Mouse (Mus musculus) myocyte (in vitro differentiated cells): ENCODE results near the gene Rere. TPM values are rescaled to one million over a fixed set of nuclear protein-coding genes. Genes with fewer than 3 reads are reported as not detected.

Experiments used
- H3K27me3 ChIP-seq: one replicate; pipeline ENCODE4 v1.6.1; 2011; ENCODE audit not compliant: control insufficient read depth, insufficient read depth, insufficient read length
- H3K36me3 ChIP-seq: one replicate; pipeline ENCODE4 v1.6.1; 2011; ENCODE audit not compliant: control insufficient read depth, insufficient read depth
- H3K4me2 ChIP-seq: one replicate; pipeline ENCODE4 v1.6.1; 2011; ENCODE audit warnings: low read depth, control low read depth
- H3K4me3 ChIP-seq: one replicate; pipeline ENCODE4 v1.5.1; 2011; ENCODE audit warnings: mild to moderate bottlenecking, control low read depth, moderate library complexity
- H3K79me2 ChIP-seq: one replicate; pipeline ENCODE4 v1.6.1; 2011; ENCODE audit not compliant: control insufficient read depth, insufficient read depth
- H3ac ChIP-seq: one replicate; pipeline ENCODE4 v1.6.1; 2011; ENCODE audit not compliant: control insufficient read depth, insufficient read length
- CEBPB ChIP-seq: IDR thresholded peaks from 2 replicates; pipeline ENCODE4 v1.6.1; 2011; ENCODE audit warnings: mild to moderate bottlenecking, moderate library complexity; ENCODE audit not compliant: poor library complexity, insufficient read depth, severe bottlenecking
- E2F4 ChIP-seq: IDR thresholded peaks from one replicate; pipeline ENCODE4 v1.6.1; 2011; ENCODE audit warnings: mild to moderate bottlenecking, control low read depth, moderate library complexity; ENCODE audit not compliant: insufficient read depth
- MAX ChIP-seq: IDR thresholded peaks from one replicate; pipeline ENCODE4 v1.6.1; 2011; ENCODE audit warnings: low read depth, mild to moderate bottlenecking, control low read depth
- MYOD1 ChIP-seq, 3 experiments: IDR thresholded peaks; one replicate each; pipeline ENCODE4 v1.6.1; 2011; ENCODE audit warnings: control low read depth in 2 of 3, low read depth in 2 of 3, mild to moderate bottlenecking in 2 of 3, moderate library complexity in 1 of 3; ENCODE audit not compliant: insufficient read length in 2 of 3, control insufficient read depth in 1 of 3
- MYOG ChIP-seq, 3 experiments: IDR thresholded peaks; one replicate each; pipeline ENCODE4 v1.6.1; 2011; ENCODE audit warnings: control low read depth in 2 of 3, low read depth in 2 of 3, mild to moderate bottlenecking in 2 of 3; ENCODE audit not compliant: insufficient read length in 2 of 3, control insufficient read depth in 1 of 3, insufficient read depth in 1 of 3
- POLR2A ChIP-seq: IDR thresholded peaks from one replicate; pipeline ENCODE4 v1.6.1; 2011; ENCODE audit warnings: low read depth, mild to moderate bottlenecking, control low read depth, moderate library complexity; ENCODE audit not compliant: insufficient read length
- POLR2AphosphoS2 ChIP-seq: IDR thresholded peaks from one replicate; pipeline ENCODE4 v1.6.1; 2011; ENCODE audit warnings: low read depth, control low read depth; ENCODE audit not compliant: insufficient read length
- REST ChIP-seq: IDR thresholded peaks from one replicate; pipeline ENCODE4 v1.6.1; 2011; ENCODE audit warnings: mild to moderate bottlenecking, control low read depth, moderate library complexity; ENCODE audit not compliant: insufficient read depth, insufficient read length
- SRF ChIP-seq: IDR thresholded peaks from one replicate; pipeline ENCODE4 v1.6.1; 2011; ENCODE audit warnings: low read depth; ENCODE audit not compliant: control insufficient read depth, insufficient read length
- TCF12 ChIP-seq: IDR thresholded peaks from one replicate; pipeline ENCODE4 v1.6.1; 2011; ENCODE audit warnings: mild to moderate bottlenecking, control low read depth; ENCODE audit not compliant: poor library complexity, insufficient read depth, severe bottlenecking
- TCF3 ChIP-seq: IDR thresholded peaks from one replicate; pipeline ENCODE4 v1.6.1; 2011; ENCODE audit warnings: low read depth, control low read depth; ENCODE audit not compliant: insufficient read length
- USF1 ChIP-seq: IDR thresholded peaks from one replicate; pipeline ENCODE4 v1.6.1; 2011; ENCODE audit warnings: low read depth, mild to moderate bottlenecking, control low read depth, moderate library complexity
- polyA plus RNA-seq: library from polyadenylated mRNA; unstranded; fragments of >200 nt; fragmentation: generic; extraction: Trizol; gene quantifications from one replicate; pipeline ENCODE4 v1.2.1, GENCODE M21; 2012; ENCODE audit warnings: missing spikeins

Rere gene
- polyA plus RNA-seq, 1 experiment, result 34.0 TPM

DNA sequence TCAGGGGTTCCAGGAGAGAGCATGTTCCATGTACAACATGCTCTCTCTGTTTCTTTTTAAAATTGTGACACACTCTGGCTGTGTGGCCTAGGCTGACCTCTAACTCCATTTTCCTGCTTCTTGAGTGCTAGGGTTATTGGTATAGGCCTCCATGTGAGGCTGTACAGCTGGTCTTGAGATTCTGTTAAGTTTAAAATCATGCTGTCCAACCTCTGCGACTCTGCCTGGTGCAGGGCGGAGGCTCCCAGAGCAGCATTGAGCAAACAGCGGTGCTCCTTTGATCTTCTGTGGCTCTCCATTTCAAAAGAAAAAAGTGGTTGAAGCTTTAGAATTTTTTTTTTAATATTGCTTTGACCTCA is 302.3 kb downstream of the Rere start:
- Histone ChIP-seq H3K27me3 (no peaks in the 10 kb centered on the region), H3K36me3 (no peaks in the 10 kb centered on the region), H3K79me2 (peaks cover 82% of the 10 kb centered on the region), H3K4me2 (peak overlapping the region; percentile 75), H3ac (no peak overlapping the region), H3K4me3 (no peak overlapping the region)
- TF ChIP-seq MAX, result no peak
- no peak for TF ChIP-seq CEBPB
- TF ChIP-seq POLR2AphosphoS2, result no peak
- TF ChIP-seq POLR2A, result no peak
- no peak for TF ChIP-seq SRF
- no peak for TF ChIP-seq E2F4
- no peak for TF ChIP-seq REST
- TF ChIP-seq TCF12, result no peak
- no peak for TF ChIP-seq USF1
- TF ChIP-seq TCF3, result no peak
- no peak for TF ChIP-seq MYOG (IDR thresholded peaks at IDR 0.05; ENCODE audit: control insufficient read depth in 1 of 3, insufficient read depth in 1 of 3, insufficient read length in 2 of 3, low read depth in 2 of 3)
- no peak for TF ChIP-seq MYOD1 (IDR thresholded peaks at IDR 0.05; ENCODE audit: control insufficient read depth in 1 of 3, insufficient read length in 2 of 3, low read depth in 2 of 3)

DNA sequence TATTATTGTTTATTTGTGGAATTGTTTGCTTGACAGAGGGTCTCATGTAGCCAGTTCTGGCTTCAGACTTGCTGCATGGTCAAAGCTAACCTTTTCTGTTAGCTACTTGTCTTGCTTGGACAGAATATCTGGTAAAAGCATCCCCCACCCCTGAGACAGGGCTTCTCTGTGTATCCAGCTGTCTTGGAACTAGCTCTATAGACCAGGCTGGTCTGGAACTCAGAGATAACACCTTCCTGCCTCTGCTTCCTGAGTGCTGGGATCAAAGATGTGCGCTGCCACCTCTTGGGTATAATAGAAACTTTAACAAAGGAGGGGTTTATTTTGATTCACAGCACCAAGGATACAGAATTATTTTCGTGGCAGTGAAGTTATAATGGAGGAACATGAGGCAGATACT is 304.4 kb downstream of the Rere start:
- Histone ChIP-seq H3ac (no peak overlapping the region), H3K27me3 (no peaks in the 10 kb centered on the region), H3K4me3 (no peak overlapping the region), H3K36me3 (no peaks in the 10 kb centered on the region), H3K79me2 (peaks cover 78% of the 10 kb centered on the region), H3K4me2 (no peak overlapping the region)
- no peak for TF ChIP-seq MYOD1 (IDR thresholded peaks at IDR 0.05; ENCODE audit: control insufficient read depth in 1 of 3, insufficient read length in 2 of 3, low read depth in 2 of 3)

- Histone ChIP-seq H3K79me2 (peaks cover 78% of the 10 kb centered on the region), H3ac (no peak overlapping the region), H3K4me3 (no peak overlapping the region), H3K4me2 (no peak overlapping the region), H3K36me3 (no peaks in the 10 kb centered on the region), H3K27me3 (no peaks in the 10 kb centered on the region)
- TF ChIP-seq POLR2AphosphoS2, result no peak
- TF ChIP-seq USF1, result no peak
- TF ChIP-seq POLR2A, result no peak
These were observed 304.8 kb downstream of the Rere start for GRCm38 (mm10) chr4:150586275-150586674.

DNA sequence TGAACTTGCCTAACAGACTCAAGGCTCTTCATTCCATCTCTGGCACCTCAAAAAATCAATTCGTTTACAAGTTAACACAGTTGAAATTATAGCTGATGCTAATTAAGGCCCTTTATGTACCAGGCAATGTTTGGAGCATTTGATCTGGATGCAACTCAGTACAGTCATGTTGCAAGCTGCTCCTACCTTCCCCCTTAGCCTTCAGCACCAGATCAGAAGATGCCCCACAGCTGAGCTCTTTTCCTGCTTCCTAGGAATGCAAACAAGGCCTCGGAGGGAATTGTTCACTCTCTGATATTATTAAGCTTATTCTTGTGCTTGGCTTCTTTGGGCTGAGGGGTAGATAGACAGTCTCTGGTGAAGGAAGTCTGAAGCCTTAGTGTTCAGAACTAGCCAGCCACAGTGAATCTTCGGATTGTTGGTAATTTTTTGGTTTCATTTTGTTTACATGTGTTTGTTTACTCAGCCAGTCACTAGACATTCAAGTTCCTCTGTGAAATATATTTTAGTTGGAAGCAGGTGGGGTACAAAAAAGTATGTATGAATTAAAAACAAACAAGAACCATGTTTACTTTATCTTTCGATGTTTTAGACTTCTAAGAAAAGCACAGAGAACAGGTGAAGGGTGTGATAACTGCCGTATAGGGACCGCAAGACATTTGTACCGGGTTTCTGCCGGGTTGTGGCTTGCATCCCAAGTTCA is 306.3 kb downstream of the Rere start:
- Histone ChIP-seq H3K4me2 (peak overlapping the region; percentile 35), H3K36me3 (no peaks in the 10 kb centered on the region), H3ac (no peak overlapping the region), H3K4me3 (no peak overlapping the region), H3K79me2 (peaks cover 85% of the 10 kb centered on the region), H3K27me3 (no peaks in the 10 kb centered on the region)
- TF ChIP-seq TCF3, result no peak
- TF ChIP-seq MYOG (IDR thresholded peaks at IDR 0.05; ENCODE audit: control insufficient read depth in 1 of 3, insufficient read depth in 1 of 3, insufficient read length in 2 of 3, low read depth in 2 of 3), result no peak
- TF ChIP-seq CEBPB, result no peak
- TF ChIP-seq E2F4, result no peak
- TF ChIP-seq SRF, result no peak

DNA sequence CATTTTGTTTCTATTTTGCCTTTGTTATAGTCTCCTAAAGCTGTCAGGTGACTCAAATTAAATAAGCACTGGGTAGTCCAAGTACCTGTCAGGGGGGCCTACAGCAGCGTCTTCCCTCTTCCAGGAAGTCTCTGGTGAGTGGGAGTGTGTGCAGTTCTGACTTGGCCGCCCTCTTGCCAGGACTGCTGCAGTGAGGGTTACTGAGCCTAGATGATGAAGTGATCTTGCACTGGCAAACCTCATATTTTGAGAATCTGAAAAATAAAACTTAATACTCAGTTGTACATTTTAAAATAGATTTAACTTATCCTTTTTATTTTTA is 306.8 kb downstream of the Rere start:
- Histone ChIP-seq H3K27me3 (no peaks in the 10 kb centered on the region), H3ac (no peak overlapping the region), H3K4me2 (no peak overlapping the region), H3K79me2 (peaks cover 85% of the 10 kb centered on the region), H3K36me3 (no peaks in the 10 kb centered on the region), H3K4me3 (no peak overlapping the region)
- no peak for TF ChIP-seq POLR2A
- no peak for TF ChIP-seq TCF12

- Histone ChIP-seq H3K36me3 (no peaks in the 10 kb centered on the region), H3K4me2 (no peak overlapping the region), H3K79me2 (peaks cover 77% of the 10 kb centered on the region), H3ac (no peak overlapping the region), H3K27me3 (no peaks in the 10 kb centered on the region), H3K4me3 (no peak overlapping the region)
- TF ChIP-seq CEBPB (no peak), USF1 (no peak), E2F4 (no peak), SRF (no peak), TCF3 (no peak), MYOG (IDR thresholded peaks at IDR 0.05; ENCODE audit: control insufficient read depth in 1 of 3, insufficient read depth in 1 of 3, insufficient read length in 2 of 3, low read depth in 2 of 3) (no peak), REST (no peak), MAX (no peak), POLR2AphosphoS2 (no peak), TCF12 (no peak), MYOD1 (IDR thresholded peaks at IDR 0.05; ENCODE audit: control insufficient read depth in 1 of 3, insufficient read length in 2 of 3, low read depth in 2 of 3) (no peak), POLR2A (no peak)
These were observed 309.3 kb downstream of the Rere start for GRCm38 (mm10) chr4:150590621-150591282.
